Mouse (Mus musculus): ENCODE data around the gene March10. TPM values are rescaled to one million over a fixed set of nuclear protein-coding genes. Genes with fewer than 3 reads are reported as not detected.

March10 gene
- 0.35 and 0.80 TPM in 2 replicates for polyA plus RNA-seq (2015; fragmentation: Nextera tagmentation; extraction: Ambion mirVana)

DNA sequence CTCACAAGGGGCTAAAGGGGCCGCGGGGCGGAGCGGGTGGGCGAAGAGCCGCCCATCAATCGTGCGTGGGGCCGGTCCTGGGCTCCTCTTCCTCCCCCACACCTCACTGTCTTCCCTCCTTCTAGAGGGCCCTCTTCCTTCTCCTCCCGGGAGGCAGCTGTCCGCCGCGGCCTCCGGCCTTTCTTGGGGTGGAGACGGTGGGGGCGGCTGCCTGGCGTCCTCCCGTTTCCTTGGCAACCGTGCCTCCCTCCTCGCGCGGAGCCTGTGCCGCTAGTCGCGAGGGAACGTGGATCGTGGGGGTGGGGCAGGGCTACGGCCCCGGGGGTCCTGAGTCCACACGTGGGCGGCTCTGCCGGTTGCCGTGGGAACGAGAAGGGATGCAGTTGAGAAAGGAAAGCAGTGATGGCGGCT lies at the start of gene March10:
TSS of gene March10 (minus strand) at position 239 of the 411 bp plus-strand sequence.
- peak within 1 kb of the TSS; percentile 85 for H3K27ac ChIP-seq (ENCODE audit: low read length)
- H3K4me2 ChIP-seq (ENCODE audit: low read length), result peak within 1 kb of the TSS; percentile 87
- no peaks in the 10 kb centered on the region for H3K36me3 ChIP-seq (ENCODE audit: control insufficient read depth, insufficient read depth)
- H3K4me1 ChIP-seq (replicated peaks; ENCODE audit: control insufficient read depth, insufficient read depth, low read length), result peaks cover 20% of the 10 kb centered on the region
- ATAC-seq, result peak; percentile 87
- WGBS, result under 1% methylated on average over 32 of the region's 35 CpGs
- peak within 1 kb of the TSS; percentile 59 for H3K4me3 ChIP-seq (replicated peaks; ENCODE audit: low read length)
- no peaks in the 10 kb centered on the region for H3K27me3 ChIP-seq (replicated peaks; ENCODE audit: control insufficient read depth, insufficient read depth, low read length)
- no peaks in the 10 kb centered on the region for H3K9me3 ChIP-seq (ENCODE audit: control insufficient read depth, low read length)
- peak within 1 kb of the TSS; percentile 73 for H3K9ac ChIP-seq (replicated peaks; ENCODE audit: low read depth, low read length)

DNA sequence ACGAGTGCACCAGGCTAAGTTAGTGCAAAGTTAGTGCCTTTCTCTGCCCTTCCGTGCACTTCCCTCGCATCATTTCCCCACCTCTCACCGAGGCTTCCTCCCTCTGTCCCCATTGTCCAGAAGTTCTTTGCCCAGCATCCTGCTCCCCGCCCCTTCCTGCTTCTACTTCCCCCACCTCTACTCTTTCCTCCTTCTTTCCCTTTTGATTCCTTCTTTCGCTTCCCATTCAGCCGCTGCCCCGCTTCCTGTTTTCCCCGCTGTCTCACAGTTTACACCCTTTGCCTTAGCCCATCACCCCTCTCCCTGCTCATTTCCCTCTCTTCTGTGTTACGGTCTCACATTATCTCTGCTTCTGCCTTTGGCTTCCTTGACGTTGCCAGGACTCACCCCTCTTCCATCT lies 49.8 kb upstream of the March10 start:
- H3K36me3 ChIP-seq (ENCODE audit: control insufficient read depth, insufficient read depth), result no peaks in the 10 kb centered on the region
- H3K4me1 ChIP-seq (replicated peaks; ENCODE audit: control insufficient read depth, insufficient read depth, low read length), result peaks cover 26% of the 10 kb centered on the region
- ATAC-seq, result no peak
- H3K9ac ChIP-seq (replicated peaks; ENCODE audit: low read depth, low read length), result no peak overlapping the region
- H3K4me2 ChIP-seq (ENCODE audit: low read length), result no peak overlapping the region
- no peak overlapping the region for H3K4me3 ChIP-seq (replicated peaks; ENCODE audit: low read length)
- 0 out of 2 replicates have a peak overlapping the region, but pooled peaks have one; percentile 14 for H3K27ac ChIP-seq (ENCODE audit: low read length)
- H3K27me3 ChIP-seq (replicated peaks; ENCODE audit: control insufficient read depth, insufficient read depth, low read length), result no peaks in the 10 kb centered on the region
- no peaks in the 10 kb centered on the region for H3K9me3 ChIP-seq (ENCODE audit: control insufficient read depth, low read length)
- WGBS, result 88% methylated on average over 11 of the region's 11 CpGs

DNA sequence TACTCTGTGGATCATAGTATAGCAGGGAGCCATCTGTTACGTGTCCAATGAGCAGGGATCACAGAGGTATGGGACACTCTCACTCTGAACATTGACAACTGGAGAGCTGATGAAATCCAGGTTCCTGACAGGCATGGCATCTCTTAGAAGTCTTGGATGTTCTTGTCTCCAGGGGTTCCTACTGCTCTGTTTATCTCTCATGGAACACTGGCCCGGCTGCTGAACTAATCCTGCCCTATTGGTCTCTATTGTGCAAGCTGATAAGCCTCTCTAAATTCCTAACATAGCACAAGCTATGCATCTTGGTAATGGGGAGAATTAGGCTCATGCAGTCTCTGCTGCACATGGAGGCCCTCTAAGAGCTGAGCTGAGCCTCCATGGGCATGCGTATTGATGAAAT lies 48.5 kb upstream of the March10 start:
- Histone ChIP-seq H3K4me3 (replicated peaks; ENCODE audit: low read length) (no peak overlapping the region), H3K9ac (replicated peaks; ENCODE audit: low read depth, low read length) (no peak overlapping the region), H3K27ac (ENCODE audit: low read length) (no peak overlapping the region), H3K36me3 (ENCODE audit: control insufficient read depth, insufficient read depth) (no peaks in the 10 kb centered on the region), H3K4me1 (replicated peaks; ENCODE audit: control insufficient read depth, insufficient read depth, low read length) (peaks cover 26% of the 10 kb centered on the region), H3K9me3 (ENCODE audit: control insufficient read depth, low read length) (no peaks in the 10 kb centered on the region), H3K27me3 (replicated peaks; ENCODE audit: control insufficient read depth, insufficient read depth, low read length) (no peaks in the 10 kb centered on the region), H3K4me2 (ENCODE audit: low read length) (no peak overlapping the region)
- WGBS, result 68% methylated on average over 3 of the region's 3 CpGs
- ATAC-seq, result no peak

DNA sequence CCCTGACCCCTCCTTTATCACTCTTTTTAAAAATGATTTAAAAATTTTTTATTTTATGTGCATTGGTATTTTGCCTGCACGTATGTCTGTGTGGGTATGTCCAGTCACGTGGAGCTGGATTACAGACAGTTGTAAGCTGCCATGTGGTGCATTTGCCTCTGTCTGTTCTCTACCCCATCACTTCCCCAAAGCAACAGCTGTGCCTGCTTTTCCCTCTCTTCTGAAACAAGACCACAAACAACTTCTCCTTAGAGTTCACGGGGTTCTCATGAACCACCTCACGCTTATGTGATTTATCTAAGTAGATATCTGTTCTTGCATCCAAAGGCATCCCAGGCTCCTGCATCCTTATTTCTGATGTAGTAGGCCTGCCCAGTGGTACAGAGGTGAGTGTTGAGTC lies 45.8 kb upstream of the March10 start:
- no peak overlapping the region for H3K4me3 ChIP-seq (replicated peaks; ENCODE audit: low read length)
- peaks cover 6% of the 10 kb centered on the region for H3K4me1 ChIP-seq (replicated peaks; ENCODE audit: control insufficient read depth, insufficient read depth, low read length)
- no peaks in the 10 kb centered on the region for H3K36me3 ChIP-seq (ENCODE audit: control insufficient read depth, insufficient read depth)
- H3K4me2 ChIP-seq (ENCODE audit: low read length), result no peak overlapping the region
- H3K27me3 ChIP-seq (replicated peaks; ENCODE audit: control insufficient read depth, insufficient read depth, low read length), result no peaks in the 10 kb centered on the region
- no peak overlapping the region for H3K9ac ChIP-seq (replicated peaks; ENCODE audit: low read depth, low read length)
- no peaks in the 10 kb centered on the region for H3K9me3 ChIP-seq (ENCODE audit: control insufficient read depth, low read length)
- 92% methylated on average over 4 of the region's 4 CpGs for WGBS
- ATAC-seq, result no peak
- no peak overlapping the region for H3K27ac ChIP-seq (ENCODE audit: low read length)

DNA sequence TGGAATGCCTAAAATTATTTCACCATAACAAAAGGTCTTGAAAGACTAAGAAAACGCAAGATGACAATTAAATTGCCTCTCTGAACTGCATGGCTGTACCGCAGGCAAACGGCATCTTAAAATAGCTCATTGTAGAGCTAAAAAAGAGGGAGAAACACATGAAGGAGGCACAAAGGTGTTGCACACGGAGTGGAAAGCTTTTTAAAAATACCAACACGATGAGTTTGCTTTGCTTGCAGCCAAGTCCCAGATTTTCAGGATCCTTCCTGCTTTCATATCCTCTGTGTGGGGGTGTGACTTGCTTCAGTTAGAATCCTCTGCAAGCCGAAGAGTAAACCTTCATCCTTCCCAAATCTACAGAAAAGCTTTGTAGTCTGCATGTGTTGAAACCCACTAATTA lies 41.0 kb upstream of the March10 start:
- no peak for ATAC-seq
- 31% methylated on average over 6 of the region's 6 CpGs for WGBS

DNA sequence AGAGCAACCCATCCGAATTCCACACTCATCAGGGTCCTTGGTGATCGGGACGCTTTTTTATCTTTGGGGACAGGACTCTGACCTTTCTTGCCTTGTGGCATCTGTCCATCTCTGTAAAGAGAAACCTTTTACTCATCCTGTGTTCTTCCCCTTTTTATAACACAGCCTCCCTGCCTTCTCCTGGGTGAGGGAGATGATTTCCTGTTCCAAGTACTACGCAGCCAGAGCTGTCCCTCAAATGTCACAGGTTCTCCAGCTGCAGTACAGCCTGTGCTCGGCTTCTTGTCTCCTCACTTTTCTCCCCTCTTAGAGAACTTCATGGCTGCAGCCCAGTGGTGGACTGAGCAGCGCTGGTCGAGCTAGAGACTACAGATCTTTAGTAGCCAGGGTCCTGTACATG lies 40.1 kb upstream of the March10 start:
- Histone ChIP-seq H3K4me2 (ENCODE audit: low read length) (no peak overlapping the region), H3K9me3 (ENCODE audit: control insufficient read depth, low read length) (no peaks in the 10 kb centered on the region), H3K36me3 (ENCODE audit: control insufficient read depth, insufficient read depth) (no peaks in the 10 kb centered on the region), H3K27me3 (replicated peaks; ENCODE audit: control insufficient read depth, insufficient read depth, low read length) (no peaks in the 10 kb centered on the region), H3K9ac (replicated peaks; ENCODE audit: low read depth, low read length) (no peak overlapping the region), H3K4me3 (replicated peaks; ENCODE audit: low read length) (no peak overlapping the region), H3K27ac (ENCODE audit: low read length) (no peak overlapping the region), H3K4me1 (replicated peaks; ENCODE audit: control insufficient read depth, insufficient read depth, low read length) (no peaks in the 10 kb centered on the region; the same call in 1 of the 2 replicates)
- no peak for ATAC-seq
- WGBS, result 73% methylated on average over 7 of the region's 7 CpGs

More for the DNA sequence above, 41.0 kb upstream of the March10 start:
- H3K4me2 ChIP-seq (ENCODE audit: low read length), result no peak overlapping the region
- H3K36me3 ChIP-seq (ENCODE audit: control insufficient read depth, insufficient read depth), result no peaks in the 10 kb centered on the region
- H3K27me3 ChIP-seq (replicated peaks; ENCODE audit: control insufficient read depth, insufficient read depth, low read length), result no peaks in the 10 kb centered on the region
- no peaks in the 10 kb centered on the region; the same call in 1 of the 2 replicates for H3K4me1 ChIP-seq (replicated peaks; ENCODE audit: control insufficient read depth, insufficient read depth, low read length)
- H3K9me3 ChIP-seq (ENCODE audit: control insufficient read depth, low read length), result no peaks in the 10 kb centered on the region
- no peak overlapping the region for H3K9ac ChIP-seq (replicated peaks; ENCODE audit: low read depth, low read length)
- H3K27ac ChIP-seq (ENCODE audit: low read length), result peak overlapping the region; percentile 13; the same call in 1 of the 2 replicates
- H3K4me3 ChIP-seq (replicated peaks; ENCODE audit: low read length), result no peak overlapping the region

DNA sequence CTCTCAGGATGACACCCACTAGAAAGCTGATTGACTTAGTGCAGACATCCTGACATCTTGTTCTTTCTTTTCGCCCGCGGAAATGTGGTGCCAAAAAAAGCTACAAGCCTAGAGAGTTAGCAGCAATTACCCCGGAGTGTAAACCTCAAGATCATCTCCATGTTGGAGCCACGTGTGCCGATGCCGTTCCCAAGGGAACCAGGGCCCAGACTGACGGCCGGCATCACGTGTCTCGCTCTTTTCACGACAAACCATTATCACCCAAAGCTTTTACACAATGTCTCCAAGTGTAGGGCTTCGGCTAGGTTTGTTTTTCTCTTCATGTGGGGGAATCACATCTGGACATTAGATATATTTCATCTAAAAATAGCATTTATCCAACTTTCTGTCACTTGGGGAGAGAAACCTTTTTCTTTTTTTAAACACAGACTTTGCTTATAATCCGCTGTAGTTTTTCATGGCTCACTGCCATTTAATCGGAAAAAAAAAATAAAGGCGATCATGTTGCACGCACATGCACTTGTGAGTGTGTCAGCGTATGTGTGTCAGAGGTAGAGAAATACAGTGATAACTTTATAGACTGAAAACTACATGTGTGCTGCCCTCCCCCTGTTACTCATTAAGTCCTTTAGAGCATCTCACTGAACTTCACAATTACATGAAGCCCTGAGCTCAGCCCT lies 39.2 kb upstream of the March10 start:
- H3K27me3 ChIP-seq (replicated peaks; ENCODE audit: control insufficient read depth, insufficient read depth, low read length), result no peaks in the 10 kb centered on the region
- no peak for ATAC-seq
- H3K9me3 ChIP-seq (ENCODE audit: control insufficient read depth, low read length), result no peaks in the 10 kb centered on the region
- no peaks in the 10 kb centered on the region; the same call in 1 of the 2 replicates for H3K4me1 ChIP-seq (replicated peaks; ENCODE audit: control insufficient read depth, insufficient read depth, low read length)
- no peak overlapping the region for H3K27ac ChIP-seq (ENCODE audit: low read length)
- 66% methylated on average over 18 of the region's 18 CpGs for WGBS
- H3K36me3 ChIP-seq (ENCODE audit: control insufficient read depth, insufficient read depth), result no peaks in the 10 kb centered on the region
- no peak overlapping the region for H3K4me2 ChIP-seq (ENCODE audit: low read length)
- H3K4me3 ChIP-seq (replicated peaks; ENCODE audit: low read length), result no peak overlapping the region
- H3K9ac ChIP-seq (replicated peaks; ENCODE audit: low read depth, low read length), result no peak overlapping the region

DNA sequence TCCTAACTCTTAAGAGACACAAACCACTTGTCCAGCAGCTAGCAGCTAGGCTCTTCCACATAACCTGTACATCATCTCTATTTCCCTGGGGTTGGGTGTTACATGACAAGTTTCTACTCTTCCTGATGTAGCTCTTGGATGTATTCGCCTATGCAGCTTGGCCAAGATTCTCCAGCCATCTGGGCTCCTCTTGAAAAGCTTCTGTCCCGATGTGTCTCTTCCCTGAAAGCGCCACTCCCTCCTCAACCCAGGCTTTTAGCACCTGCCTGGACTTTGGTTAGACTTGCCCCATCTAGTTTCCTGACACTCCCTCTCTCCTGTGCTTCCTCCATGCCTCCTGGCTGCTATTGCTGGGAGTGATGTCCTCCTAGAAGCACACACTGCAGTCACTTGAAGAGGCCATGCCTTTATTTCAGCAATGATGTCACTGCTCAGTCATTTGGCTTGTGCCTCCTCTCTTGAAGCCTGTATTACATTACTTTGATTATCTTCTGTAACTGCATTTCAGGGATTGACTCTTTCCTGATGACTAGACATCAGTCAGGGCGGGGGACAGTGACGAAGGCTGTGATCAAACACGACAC lies 38.3 kb upstream of the March10 start:
- 87% methylated on average over 6 of the region's 6 CpGs for WGBS
- H3K9me3 ChIP-seq (ENCODE audit: control insufficient read depth, low read length), result no peaks in the 10 kb centered on the region
- no peak overlapping the region for H3K4me2 ChIP-seq (ENCODE audit: low read length)
- no peak for ATAC-seq
- H3K36me3 ChIP-seq (ENCODE audit: control insufficient read depth, insufficient read depth), result no peaks in the 10 kb centered on the region
- no peaks in the 10 kb centered on the region; the same call in 1 of the 2 replicates for H3K4me1 ChIP-seq (replicated peaks; ENCODE audit: control insufficient read depth, insufficient read depth, low read length)
- no peak overlapping the region for H3K4me3 ChIP-seq (replicated peaks; ENCODE audit: low read length)
- no peak overlapping the region for H3K27ac ChIP-seq (ENCODE audit: low read length)
- no peak overlapping the region for H3K9ac ChIP-seq (replicated peaks; ENCODE audit: low read depth, low read length)
- H3K27me3 ChIP-seq (replicated peaks; ENCODE audit: control insufficient read depth, insufficient read depth, low read length), result no peaks in the 10 kb centered on the region

DNA sequence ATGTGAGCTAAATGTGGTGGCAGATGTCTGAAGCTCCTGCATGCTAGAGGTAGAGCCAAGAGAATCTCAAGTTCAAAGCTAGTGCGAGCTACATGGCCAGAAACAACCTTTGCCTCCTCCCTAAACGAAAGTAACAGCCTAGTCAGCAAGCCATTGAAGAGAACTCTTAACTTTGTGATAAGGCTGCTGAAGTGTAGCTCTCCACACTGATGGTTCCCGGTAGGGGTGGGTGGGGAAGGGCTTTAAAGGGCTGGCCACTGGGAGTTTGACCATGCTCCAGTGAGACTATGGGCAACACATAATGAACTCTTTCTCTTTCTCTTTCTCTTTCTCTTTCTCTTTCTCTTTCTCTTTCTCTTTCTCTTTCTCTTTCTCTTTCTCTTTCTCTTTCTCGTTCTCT lies 35.9 kb upstream of the March10 start:
- ATAC-seq, result no peak

More for the DNA sequence above, 35.9 kb upstream of the March10 start:
- H3K4me3 ChIP-seq (replicated peaks; ENCODE audit: low read length), result no peak overlapping the region
- no peak overlapping the region for H3K27ac ChIP-seq (ENCODE audit: low read length)
- H3K9ac ChIP-seq (replicated peaks; ENCODE audit: low read depth, low read length), result no peak overlapping the region
- no peaks in the 10 kb centered on the region for H3K27me3 ChIP-seq (replicated peaks; ENCODE audit: control insufficient read depth, insufficient read depth, low read length)
- no peak overlapping the region for H3K4me2 ChIP-seq (ENCODE audit: low read length)
- no peaks in the 10 kb centered on the region for H3K9me3 ChIP-seq (ENCODE audit: control insufficient read depth, low read length)
- WGBS, result 85% methylated on average over 4 of the region's 4 CpGs
- H3K36me3 ChIP-seq (ENCODE audit: control insufficient read depth, insufficient read depth), result no peaks in the 10 kb centered on the region
- no peaks in the 10 kb centered on the region for H3K4me1 ChIP-seq (replicated peaks; ENCODE audit: control insufficient read depth, insufficient read depth, low read length)
